Mouse (Mus musculus) embryo, embryonic 9.5 days (tissue): ENCODE data around the gene H2al1c.
"Not testable (repeated sequence)": the region's sequence is repeated elsewhere in the genome, so short reads cannot be mapped to it uniquely, and the experiment has no call there.

ENCODE experiments used
- DNase-seq: peaks from one replicate; pipeline ENCODE4 v3.0.0-alpha.2; 2017; ENCODE audit errors: extremely low spot score

Gene H2al1c

GRCm38 (mm10) chrX:11305355-11305754, at the start of gene H2al1c:
Gene H2al1c, plus strand, starts transcription at chrX:11305655.
- not testable (repeated sequence) for DNase-seq

GRCm38 (mm10) chrX:11264918-11265317, 40.5 kb upstream of the H2al1c start:
- DNase-seq = no peak

GRCm38 (mm10) chrX:11267791-11268190, 37.7 kb upstream of the H2al1c start:
- no peak for DNase-seq

GRCm38 (mm10) chrX:11269074-11269473, 36.4 kb upstream of the H2al1c start:
- DNase-seq = no peak

- DNase-seq = no peak
These were observed 32.3 kb upstream of the H2al1c start for GRCm38 (mm10) chrX:11273190-11273589.

GRCm38 (mm10) chrX:11277083-11277482, 28.4 kb upstream of the H2al1c start:
- no peak for DNase-seq

GRCm38 (mm10) chrX:11280741-11281140, 24.7 kb upstream of the H2al1c start:
- no peak for DNase-seq

- DNase-seq = no peak
These were observed 17.1 kb upstream of the H2al1c start for GRCm38 (mm10) chrX:11288306-11288882.

- DNase-seq = no peak
These were observed 16.2 kb upstream of the H2al1c start for GRCm38 (mm10) chrX:11289244-11289643.

- DNase-seq = not testable (repeated sequence)
These were observed 6.5 kb upstream of the H2al1c start, which contains the start of gene H2al1a for GRCm38 (mm10) chrX:11298957-11299356. Gene H2al1a, plus strand, starts transcription at chrX:11299257.

GRCm38 (mm10) chrX:11302132-11302531, 3.3 kb upstream of the H2al1c start, which contains the start of gene H2al1b:
Gene H2al1b, plus strand, starts transcription at chrX:11302432.
- not testable (repeated sequence) for DNase-seq

GRCm38 (mm10) chrX:11308524-11308923, 3.1 kb downstream of the H2al1c start, which contains the start of gene H2al1d:
Gene H2al1d, plus strand, starts transcription at chrX:11308824.
- not testable (repeated sequence) for DNase-seq

- DNase-seq = not testable (repeated sequence)
These were observed 6.2 kb downstream of the H2al1c start, which contains the start of gene H2al1e for GRCm38 (mm10) chrX:11311634-11312033. Gene H2al1e, plus strand, starts transcription at chrX:11311934.

- not testable (repeated sequence) for DNase-seq
These were observed 9.4 kb downstream of the H2al1c start, which contains the start of gene H2al1f for GRCm38 (mm10) chrX:11314858-11315257. Gene H2al1f, plus strand, starts transcription at chrX:11315158.

GRCm38 (mm10) chrX:11317956-11318355, 12.5 kb downstream of the H2al1c start, which contains the start of gene H2al1g:
Gene H2al1g, plus strand, starts transcription at chrX:11318256.
- DNase-seq = not testable (repeated sequence)

- not testable (repeated sequence) for DNase-seq
These were observed 15.7 kb downstream of the H2al1c start, which contains the start of gene H2al1h for GRCm38 (mm10) chrX:11321192-11321591. Gene H2al1h, plus strand, starts transcription at chrX:11321492.

GRCm38 (mm10) chrX:11324359-11324758, 18.9 kb downstream of the H2al1c start, which contains the start of gene H2al1i:
Gene H2al1i, plus strand, starts transcription at chrX:11324659.
- not testable (repeated sequence) for DNase-seq

GRCm38 (mm10) chrX:11327522-11327921, 22.1 kb downstream of the H2al1c start, which contains the start of gene H2al1j:
Gene H2al1j, plus strand, starts transcription at chrX:11327822.
- not testable (repeated sequence) for DNase-seq

GRCm38 (mm10) chrX:11345762-11346161, 40.3 kb downstream of the H2al1c start:
- no peak for DNase-seq

- no peak for DNase-seq
These were observed 41.3 kb downstream of the H2al1c start for GRCm38 (mm10) chrX:11346756-11347155.
